Mouse (Mus musculus): ENCODE results near the gene Slc6a16.

DNA sequence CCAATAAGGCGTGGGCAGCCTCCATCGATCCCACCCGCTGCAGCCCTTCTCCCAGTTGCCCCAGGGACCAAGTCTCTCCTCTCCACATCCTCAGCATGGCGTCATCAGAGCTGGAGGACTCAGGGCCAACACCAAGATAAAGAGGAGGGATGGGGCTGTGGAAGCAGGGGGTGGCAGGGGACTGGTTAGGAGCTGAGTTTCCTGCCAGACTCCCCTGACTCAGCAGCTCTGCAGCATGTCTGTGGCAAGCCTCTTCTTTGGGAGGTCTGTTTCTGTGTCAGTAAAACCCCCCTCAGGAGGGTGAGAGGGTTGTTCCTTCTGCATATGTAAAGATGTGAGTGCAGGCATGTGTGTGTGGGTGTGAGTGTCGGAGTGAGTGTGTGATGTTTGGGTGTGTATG lies 43.9 kb upstream of the Slc6a16 start:
- TF ChIP-seq CTCF (IDR thresholded peaks at IDR 0.05; ENCODE audit: control insufficient read depth, insufficient read depth, insufficient read length) (no peak), MAX (IDR thresholded peaks at IDR 0.05) (no peak), MYOG (IDR thresholded peaks at IDR 0.05; ENCODE audit: control insufficient read depth, extremely low read depth, insufficient read length) (no peak), MYOD1 (IDR thresholded peaks at IDR 0.05; ENCODE audit: control insufficient read depth, insufficient read length, low read depth) (no peak), USF1 (IDR thresholded peaks at IDR 0.05; ENCODE audit: low read depth) (no peak), CEBPB (IDR thresholded peaks at IDR 0.05; ENCODE audit: low read depth) (no peak), FOSL1 (IDR thresholded peaks at IDR 0.05; ENCODE audit: insufficient read depth, low read length, poor library complexity, severe bottlenecking) (no peak)
